7 mouse cellular contexts compared by ENCODE assay signal in genomic region chr15:95792261-95793260, GRCm38 (mm10). TPM values are rescaled to one million over a fixed set of nuclear protein-coding genes. Genes with fewer than 3 reads are reported as not detected.
DNase-seq lines count a peak whose midpoint lies in the region; ATAC-seq lines count a peak whose summit lies in the region.

No protein-coding gene starts in this region.

- no peak overlapping the region for H3K4me3 ChIP-seq in embryonic facial prominence, embryonic 11.5 days (ENCODE audit: low read depth, low read length)

- H3K27me3 ChIP-seq in embryonic facial prominence, embryonic 11.5 days (ENCODE audit: control insufficient read depth, insufficient read depth, low read length), result no peaks in the 10 kb centered on the region

- no peaks in the 10 kb centered on the region; the same call in 1 of the 2 replicates for H3K4me1 ChIP-seq in embryonic facial prominence, embryonic 11.5 days (ENCODE audit: control insufficient read depth, insufficient read depth, low read length)

- no peaks in the 10 kb centered on the region for H3K9me3 ChIP-seq in embryonic facial prominence, embryonic 11.5 days (replicated peaks; ENCODE audit: control insufficient read depth, low read length)

- H3K9ac ChIP-seq in embryonic facial prominence, embryonic 11.5 days (replicated peaks; ENCODE audit: low read length), result no peak overlapping the region

- peak; percentile 69 for DNase-seq in 416B (ENCODE audit: low read depth)
- peak; percentile 56 to 58 for DNase-seq in B cell, adult 2 months
- DNase-seq in embryonic facial prominence, embryonic 11.5 days (ENCODE audit: low spot score), result peak; percentile 59
- DNase-seq in kidney, postnatal 4 days, result peak; percentile 58 to 66
- DNase-seq in naive thymus-derived CD4-positive, alpha-beta T cell, adult 2 months (ENCODE audit: low read depth), result peak; percentile 71
- no peak for DNase-seq in cerebellum, adult 9-11 months
- no peak for DNase-seq in gastrocnemius, adult 18-20 months (ENCODE audit: low spot score)

- H3K36me3 ChIP-seq in embryonic facial prominence, embryonic 11.5 days (replicated peaks; ENCODE audit: control insufficient read depth, insufficient read depth, low read depth, low read length), result no peaks in the 10 kb centered on the region

- no peak for ATAC-seq in embryonic facial prominence, embryonic 11.5 days (replicated peaks; ENCODE audit: insufficient number of reproducible peaks, low FRiP score, low TSS enrichment, low read depth)

- no peak overlapping the region for H3K4me2 ChIP-seq in embryonic facial prominence, embryonic 11.5 days (ENCODE audit: low read depth, low read length)

- 79% methylated on average over 25 of the region's 25 CpGs for WGBS in embryonic facial prominence, embryonic 11.5 days

- H3K27ac ChIP-seq in embryonic facial prominence, embryonic 11.5 days (replicated peaks; ENCODE audit: low read depth, low read length), result no peak overlapping the region

RNA-seq across cellular contexts. Expression of gene Ano6, which starts 1.9 kb away (rescaled TPM):
- 39.6 and 43.9 TPM in 2 replicates for polyA plus RNA-seq in embryonic facial prominence, embryonic 11.5 days (2014; fragmentation: Nextera tagmentation; extraction: Ambion mirVana)
- 10 to 100 TPM; 37.9 to 45.8 TPM for total RNA-seq in gastrocnemius, adult 18-20 months (2021)

Comparison
In these comparisons a context has a peak if more than half of its experiments do, and no peak if none do; other contexts are left out.
1. DNase-seq: peak in 416B (single experiment), B cell, adult 2 months (2 of 2), embryonic facial prominence, embryonic 11.5 days (single experiment), kidney, postnatal 4 days (2 of 2) and naive thymus-derived CD4-positive, alpha-beta T cell, adult 2 months (single experiment); none in cerebellum, adult 9-11 months (single experiment) and gastrocnemius, adult 18-20 months (single experiment).